Mouse (Mus musculus) midbrain, postnatal 0 days (tissue): ENCODE results near the gene Dhx37. TPM values are rescaled to one million over a fixed set of nuclear protein-coding genes. Genes with fewer than 3 reads are reported as not detected.

Experiments
- ATAC-seq: fragments of 200-750 bp; cut with Nextera tagmentation; 2 replicates; pipeline ENCODE4 v1.8.0; 2017; ENCODE audit warnings: moderate number of reproducible peaks, mild to moderate bottlenecking, moderate TSS enrichment, moderate library complexity; ENCODE audit not compliant: low FRiP score
- DNase-seq: peaks from one replicate; pipeline ENCODE4 v3.0.0-alpha.2; 2015; ENCODE audit warnings: low spot score
- H3K27ac ChIP-seq: fragments of 300-500 bp; sonication (generic); 2 replicates; pipeline ENCODE4 v1.5.1; 2014; ENCODE audit warnings: low read depth, mild to moderate bottlenecking, low read length, mixed read lengths
- H3K27me3 ChIP-seq: fragments of 300-500 bp; sonication (generic); 2 replicates; pipeline ENCODE4 v1.6.1; 2014; ENCODE audit warnings: low read length, control low read depth, mixed read lengths; ENCODE audit not compliant: insufficient read depth
- H3K36me3 ChIP-seq: fragments of 300-500 bp; sonication (generic); 2 replicates; pipeline ENCODE4 v1.6.1; 2014; ENCODE audit warnings: low read length, control low read depth, mixed read lengths; ENCODE audit not compliant: insufficient read depth
- H3K4me1 ChIP-seq: fragments of 300-500 bp; sonication (generic); 2 replicates; pipeline ENCODE4 v1.6.1; 2014; ENCODE audit warnings: mild to moderate bottlenecking, control low read depth, antibody characterized with exemption, low read length, mixed read lengths; ENCODE audit not compliant: insufficient read depth
- H3K4me2 ChIP-seq: fragments of 300-500 bp; sonication (generic); 2 replicates; pipeline ENCODE4 v1.6.1; 2014; ENCODE audit warnings: low read depth, mild to moderate bottlenecking, low read length, mixed read lengths; ENCODE audit not compliant: poor library complexity, severe bottlenecking
- H3K4me3 ChIP-seq: fragments of 300-500 bp; sonication (generic); 2 replicates; pipeline ENCODE4 v1.5.1; 2014; ENCODE audit warnings: low read depth, mild to moderate bottlenecking, low read length, moderate library complexity
- H3K9ac ChIP-seq: fragments of 300-500 bp; sonication (generic); replicated peaks from 2 replicates; pipeline ENCODE4 v1.6.1; 2014; ENCODE audit warnings: mild to moderate bottlenecking, low read length, moderate library complexity, mixed read lengths; ENCODE audit not compliant: poor library complexity, severe bottlenecking
- H3K9me3 ChIP-seq: fragments of 300-500 bp; sonication (generic); 2 replicates; pipeline ENCODE4 v1.6.1; 2016; ENCODE audit warnings: low read length, control low read depth
- CTCF ChIP-seq: IDR thresholded peaks from 2 replicates; pipeline ENCODE4 v1.5.1; 2016; ENCODE audit warnings: antibody characterized with exemption, mild to moderate bottlenecking
- WGBS: fragments of 180-500 bp; shearing (Covaris S2); extraction: QIAGEN DNeasy Blood & Tissue Kit; methylation state at CpG from one replicate; pipeline ENCODE4 v1.1.7; 2014; 5-methylcytosine and 5-hydroxymethylcytosine counted together
- polyA plus RNA-seq: library from polyadenylated mRNA; unstranded; fragments of >200 nt; fragmentation: Nextera tagmentation; extraction: Ambion mirVana; gene quantifications from 2 replicates; pipeline ENCODE4 v1.2.1, GENCODE M21; 2015
- total RNA-seq: library from RNA; depleted of rRNA; stranded (reverse); fragments of >200 nt; gene quantifications from 2 replicates; pipeline ENCODE4 v1.2.3, GENCODE M21; 2014

Gene Dhx37
- total and polyA plus RNA-seq, 2 experiments from 2014 or later: 10.9 to 32.9 TPM

GRCm38 (mm10) chr5:125406322-125407016, 27.5 kb downstream of the Dhx37 start:
- Histone ChIP-seq H3K4me2 (peak overlapping the region; percentile 73), H3K27me3 (no peaks in the 10 kb centered on the region), H3K27ac (peak overlapping the region; percentile 98), H3K4me3 (peak overlapping the region; percentile 47), H3K36me3 (no peaks in the 10 kb centered on the region), H3K9ac (peak overlapping the region; percentile 73), H3K9me3 (no peaks in the 10 kb centered on the region), H3K4me1 (peaks cover 8% of the 10 kb centered on the region; the same call in 1 of the 2 replicates)
- no peak for TF ChIP-seq CTCF
- peak; percentile 59 for DNase-seq
- no peak for ATAC-seq
- 1% methylated on average over 20 of the region's 20 CpGs for WGBS

- Histone ChIP-seq H3K9ac (peak overlapping the region; percentile 73), H3K36me3 (no peaks in the 10 kb centered on the region), H3K27ac (peak overlapping the region; percentile 98), H3K27me3 (no peaks in the 10 kb centered on the region), H3K9me3 (no peaks in the 10 kb centered on the region), H3K4me3 (peak overlapping the region; percentile 47), H3K4me2 (peak overlapping the region; percentile 73), H3K4me1 (peaks cover 8% of the 10 kb centered on the region; the same call in 1 of the 2 replicates)
- WGBS: 2% methylated on average over 31 of the region's 31 CpGs
- DNase-seq (peak; percentile 94), ATAC-seq (peak; percentile 72)
- no peak for TF ChIP-seq CTCF
Observed at GRCm38 (mm10) chr5:125405546-125406248, 28.2 kb downstream of the Dhx37 start.

GRCm38 (mm10) chr5:125404903-125405545, 28.9 kb downstream of the Dhx37 start:
- under 1% methylated on average over 28 of the region's 28 CpGs for WGBS
- H3K4me3 ChIP-seq: peak overlapping the region; percentile 47
- no peaks in the 10 kb centered on the region for H3K36me3 ChIP-seq
- no peaks in the 10 kb centered on the region for H3K27me3 ChIP-seq
- H3K9ac ChIP-seq: peak overlapping the region; percentile 72
- ATAC-seq: no peak
- H3K9me3 ChIP-seq: no peaks in the 10 kb centered on the region
- H3K4me2 ChIP-seq: peak overlapping the region; percentile 73
- TF ChIP-seq CTCF: no peak
- peaks cover 8% of the 10 kb centered on the region; the same call in 1 of the 2 replicates for H3K4me1 ChIP-seq
- H3K27ac ChIP-seq: peak overlapping the region; percentile 98
- peak; percentile 78 for DNase-seq

GRCm38 (mm10) chr5:125404536-125404902, 29.4 kb downstream of the Dhx37 start:
- TF ChIP-seq CTCF: no peak
- 2% methylated on average over 7 of the region's 7 CpGs for WGBS
- DNase-seq (no peak), ATAC-seq (no peak)
- H3K36me3 ChIP-seq: no peaks in the 10 kb centered on the region
- no peaks in the 10 kb centered on the region for H3K9me3 ChIP-seq
- peak overlapping the region; percentile 47 for H3K4me3 ChIP-seq
- H3K4me1 ChIP-seq: peaks cover 8% of the 10 kb centered on the region; the same call in 1 of the 2 replicates
- peak overlapping the region; percentile 73 for H3K4me2 ChIP-seq
- peak overlapping the region; percentile 98 for H3K27ac ChIP-seq
- H3K9ac ChIP-seq: peak overlapping the region; percentile 72
- H3K27me3 ChIP-seq: no peaks in the 10 kb centered on the region

GRCm38 (mm10) chr5:125403481-125404465, 30.1 kb downstream of the Dhx37 start:
- Histone ChIP-seq H3K4me1 (peaks cover 8% of the 10 kb centered on the region; the same call in 1 of the 2 replicates), H3K4me2 (peak overlapping the region; percentile 52), H3K9me3 (no peaks in the 10 kb centered on the region), H3K9ac (peak overlapping the region; percentile 54), H3K27ac (peak overlapping the region; percentile 83), H3K4me3 (peak overlapping the region; percentile 34), H3K27me3 (no peaks in the 10 kb centered on the region), H3K36me3 (no peaks in the 10 kb centered on the region)
- WGBS: 14% methylated on average over 31 of the region's 31 CpGs
- TF ChIP-seq CTCF: no peak
- ATAC-seq (no peak), DNase-seq (peak; percentile 80)
